Mouse (Mus musculus): Measurements from ENCODE around the gene Kif2a. TPM values are rescaled to one million over a fixed set of nuclear protein-coding genes. Genes with fewer than 3 reads are reported as not detected.

Gene Kif2a
- 14.9 TPM for polyA plus RNA-seq (2014; fragmentation: Illumina TruSeq; extraction: RNeasy Lipid Tissue Mini Kit (QIAGEN cat#74804); ENCODE audit: low read depth, low replicate concordance)

DNA sequence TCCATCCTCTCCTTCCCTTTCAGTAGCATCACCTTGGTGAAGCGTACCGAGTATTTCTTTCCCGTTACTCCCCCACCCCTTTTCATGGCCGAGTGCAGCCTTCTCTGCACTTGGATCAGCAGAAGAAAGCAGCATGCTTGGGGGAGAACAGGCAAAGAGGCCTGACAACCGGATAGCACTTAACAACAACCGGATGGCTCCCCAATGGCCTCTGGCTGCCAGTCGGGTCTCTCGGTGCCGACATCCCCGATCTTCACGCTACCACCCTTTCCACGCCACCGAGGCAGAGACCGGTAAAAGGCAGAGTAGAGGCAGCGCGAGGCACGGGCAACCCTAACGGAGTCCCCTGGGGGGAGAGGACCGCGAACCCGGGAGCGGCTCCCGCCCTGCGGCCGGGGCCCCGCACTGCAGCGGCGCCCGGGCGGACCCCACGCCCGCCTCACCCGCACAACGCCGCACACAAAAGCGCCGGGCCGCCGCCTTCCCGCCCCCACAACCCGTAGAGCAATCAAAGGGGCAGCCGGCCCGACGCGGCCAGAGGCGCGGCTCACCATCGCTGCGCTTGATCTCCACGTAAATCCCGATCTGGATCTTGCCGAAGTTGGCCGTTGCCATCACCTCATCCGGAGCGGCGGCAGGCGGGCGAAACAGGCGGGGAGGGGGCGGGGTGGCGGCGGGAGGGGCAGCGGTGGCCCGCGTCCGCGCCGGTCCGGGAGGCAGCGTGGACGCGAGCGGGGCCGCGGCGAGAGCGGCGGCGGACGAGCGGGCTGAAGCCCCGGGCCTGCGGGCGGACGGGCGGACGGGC is at the start of gene Kif2a:
Kif2a (minus strand) TSS at position 666 of the 805 bp plus-strand sequence.

DNA sequence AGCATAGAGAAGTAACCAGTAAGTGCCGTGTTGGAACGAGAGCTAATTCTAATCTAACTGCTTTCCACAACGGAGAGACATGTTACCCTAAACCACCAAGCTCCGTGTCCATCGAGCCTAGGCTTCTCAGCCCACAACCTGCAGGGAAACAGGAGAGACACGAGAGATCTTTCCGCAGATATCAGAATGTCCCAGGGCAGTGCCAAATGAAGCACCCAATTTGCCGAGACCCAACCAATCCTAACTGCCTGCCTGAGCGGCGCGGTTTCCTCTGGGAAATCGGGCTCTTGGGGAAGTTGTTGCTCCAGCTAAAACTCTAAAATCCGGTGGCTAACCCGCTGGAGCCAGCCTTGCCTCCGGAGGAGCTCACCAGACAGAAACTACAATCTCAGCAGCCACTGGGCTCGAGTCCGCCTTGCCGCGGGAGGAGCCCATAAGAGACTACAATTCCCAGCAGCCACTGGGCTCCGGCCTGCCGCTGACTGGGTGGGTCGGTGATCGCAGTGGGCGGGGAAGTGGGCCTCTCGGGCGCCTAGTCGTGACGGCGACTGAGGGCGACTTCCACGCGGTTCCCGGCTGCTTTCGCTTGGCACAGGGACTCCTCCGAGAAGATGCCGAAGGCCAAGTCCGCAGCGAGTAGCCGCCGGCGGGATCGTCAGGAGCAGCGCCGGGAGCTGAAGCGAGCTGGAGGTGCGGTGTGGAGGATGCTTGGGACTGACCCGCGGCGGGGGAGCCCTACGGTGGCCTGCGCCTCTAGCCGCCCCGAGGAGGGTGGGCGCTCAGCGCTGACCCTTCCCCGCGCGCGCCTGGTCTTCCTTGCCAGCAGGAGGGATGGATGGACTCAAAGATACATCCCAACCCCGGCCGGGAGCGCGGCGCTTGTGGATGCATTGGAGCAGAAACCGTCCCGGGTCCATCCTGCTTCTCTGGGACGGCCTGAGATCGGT is 75.1 kb downstream of the Kif2a start, which contains the start of gene Dimt1:
Dimt1 (plus strand) TSS at position 534 of the 947 bp plus-strand sequence.

DNA sequence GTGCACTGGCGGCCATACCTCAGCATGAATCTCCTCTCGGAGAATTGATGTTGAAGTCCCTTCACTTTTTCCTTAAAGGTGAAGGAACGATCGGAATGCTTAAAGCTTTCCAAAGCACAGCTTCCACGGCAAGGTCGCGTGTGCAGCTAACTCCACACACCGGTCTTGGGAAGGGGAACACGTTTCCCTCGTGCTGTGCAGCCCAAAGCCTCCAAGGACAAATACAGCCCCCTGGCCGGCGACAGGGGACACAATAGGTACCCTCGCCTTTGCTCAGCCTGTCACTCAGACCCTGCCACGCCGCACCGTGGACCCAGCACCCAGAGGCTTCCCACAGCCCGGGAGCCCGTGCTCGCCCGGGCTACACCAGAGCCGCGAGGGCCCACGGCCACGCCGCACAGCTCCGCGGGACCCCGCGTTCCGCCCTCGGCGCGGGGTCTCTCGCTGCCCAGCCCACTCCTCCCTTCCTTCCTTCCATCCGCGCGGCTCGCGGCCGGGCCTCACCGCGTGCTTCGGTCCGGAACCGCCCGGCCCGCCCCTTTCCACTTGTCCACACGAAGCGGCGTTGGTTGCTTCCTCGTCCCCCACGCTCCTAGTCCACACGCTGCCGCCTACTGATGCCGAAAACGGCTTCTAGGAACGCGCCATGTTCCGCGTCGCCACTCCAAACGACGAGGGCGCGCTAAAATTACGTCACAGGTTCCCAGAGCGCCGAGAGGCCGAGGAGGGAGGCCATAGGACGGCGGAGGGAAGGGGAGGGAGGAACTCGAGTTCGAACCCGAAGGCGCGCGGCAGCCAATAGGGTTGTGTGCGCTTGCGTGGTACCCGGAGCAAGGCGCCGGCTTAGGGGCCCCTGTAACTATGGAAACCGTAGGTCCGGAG is 85.4 kb downstream of the Kif2a start, which contains the start of gene Ipo11:
Ipo11 (minus strand) TSS at position 703 of the 882 bp plus-strand sequence.

Other genes starting within 250 kb of the Kif2a start
- gene Ipo11, start 85.2 kb downstream of the Kif2a start, polyA plus RNA-seq (2014; fragmentation: Illumina TruSeq; extraction: RNeasy Lipid Tissue Mini Kit (QIAGEN cat#74804); ENCODE audit: low read depth, low replicate concordance): 24.1 TPM
- 9.5 TPM for gene Dimt1, start 75.0 kb downstream of the Kif2a start, polyA plus RNA-seq (2014; fragmentation: Illumina TruSeq; extraction: RNeasy Lipid Tissue Mini Kit (QIAGEN cat#74804); ENCODE audit: low read depth, low replicate concordance)

Measured in heart, adult 10 weeks (tissue).